ENCODE assay signal across 8 mouse cellular contexts in the genomic region with DNA sequence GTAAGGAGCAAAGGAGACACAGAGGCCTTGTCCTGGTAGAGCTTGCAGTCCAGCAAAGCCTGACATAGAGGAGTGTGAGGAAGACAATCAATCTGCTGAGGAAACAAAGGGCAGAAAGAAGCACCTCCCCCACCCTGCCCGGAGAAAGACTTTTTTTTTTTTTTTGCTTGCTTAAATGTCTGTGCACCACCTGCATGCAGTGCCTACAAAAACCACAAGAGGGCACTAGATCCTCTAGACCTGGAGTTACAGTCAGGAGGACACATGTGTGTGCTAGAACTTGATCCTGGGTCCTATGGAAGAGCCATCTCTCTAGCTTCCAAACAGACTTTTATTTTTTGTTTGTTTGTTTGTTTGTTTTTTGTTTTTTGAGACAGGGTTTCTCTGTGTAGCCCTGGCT. TPM values are rescaled to one million over a fixed set of nuclear protein-coding genes. Genes with fewer than 3 reads are reported as not detected.
DNase-seq lines count a peak whose midpoint lies in the region; ATAC-seq and TF ChIP-seq lines count a peak whose summit lies in the region.

No protein-coding gene starts in this region.

- peaks cover 25% of the 10 kb centered on the region for H3K4me1 ChIP-seq in forebrain, embryonic 10.5 days
- peaks cover 17% of the 10 kb centered on the region for H3K4me1 ChIP-seq in forebrain, embryonic 13.5 days
- peaks cover 13% of the 10 kb centered on the region for H3K4me1 ChIP-seq in liver, embryonic 11.5 days (replicated peaks; ENCODE audit: control insufficient read depth, insufficient read depth, low read length)
- H3K4me1 ChIP-seq in liver, embryonic 12.5 days, result peaks cover 35% of the 10 kb centered on the region
- peaks cover 6% of the 10 kb centered on the region; the same call in 1 of the 2 replicates for H3K4me1 ChIP-seq in stomach, postnatal 0 days (replicated peaks; ENCODE audit: control insufficient read depth, insufficient read depth)

- TF ChIP-seq CTCF in stomach, postnatal 0 days (IDR thresholded peaks at IDR 0.05; ENCODE audit: low read depth), result peak; percentile 80

- H3K9ac ChIP-seq in forebrain, embryonic 13.5 days, result no peak overlapping the region
- H3K9ac ChIP-seq in liver, embryonic 11.5 days (ENCODE audit: low read depth, low read length), result no peak overlapping the region
- H3K9ac ChIP-seq in liver, embryonic 12.5 days, result no peak overlapping the region
- H3K9ac ChIP-seq in stomach, postnatal 0 days (ENCODE audit: low read length), result no peak overlapping the region

- ATAC-seq in forebrain, embryonic 13.5 days, result no peak
- no peak for ATAC-seq in liver, embryonic 11.5 days (replicated peaks; ENCODE audit: low FRiP score)
- ATAC-seq in liver, embryonic 12.5 days, result no peak
- ATAC-seq in stomach, postnatal 0 days (ENCODE audit: low FRiP score, low TSS enrichment), result no peak
- no peak for ATAC-seq in frontal cortex, adult (ENCODE audit: low TSS enrichment)

- 14% methylated on average over 1 of the region's 1 CpGs for WGBS in forebrain, embryonic 10.5 days
- WGBS in forebrain, embryonic 13.5 days, result 17% methylated on average over 1 of the region's 1 CpGs
- 19% methylated on average over 1 of the region's 1 CpGs for WGBS in liver, embryonic 11.5 days
- WGBS in liver, embryonic 12.5 days (ENCODE audit: insufficient replicate concordance), result 0% methylated on average over 1 of the region's 1 CpGs
- WGBS in stomach, postnatal 0 days, result 5% methylated on average over 1 of the region's 1 CpGs

- H3K4me3 ChIP-seq in forebrain, embryonic 10.5 days, result no peak overlapping the region
- no peak overlapping the region for H3K4me3 ChIP-seq in forebrain, embryonic 13.5 days
- H3K4me3 ChIP-seq in liver, embryonic 11.5 days (ENCODE audit: low read depth, low read length), result no peak overlapping the region
- H3K4me3 ChIP-seq in liver, embryonic 12.5 days, result no peak overlapping the region
- H3K4me3 ChIP-seq in stomach, postnatal 0 days (ENCODE audit: low read depth, low read length), result no peak overlapping the region

- no peak for TF ChIP-seq EP300 in stomach, postnatal 0 days (optimal IDR thresholded peaks at IDR 0.05)

- no peak overlapping the region for H3K4me2 ChIP-seq in forebrain, embryonic 13.5 days
- H3K4me2 ChIP-seq in liver, embryonic 11.5 days, result no peak overlapping the region
- H3K4me2 ChIP-seq in liver, embryonic 12.5 days, result no peak overlapping the region
- no peak overlapping the region for H3K4me2 ChIP-seq in stomach, postnatal 0 days (replicated peaks; ENCODE audit: low read depth)

- H3K27me3 ChIP-seq in forebrain, embryonic 10.5 days (ENCODE audit: poor library complexity, severe bottlenecking), result no peaks in the 10 kb centered on the region
- no peaks in the 10 kb centered on the region for H3K27me3 ChIP-seq in forebrain, embryonic 13.5 days
- no peaks in the 10 kb centered on the region for H3K27me3 ChIP-seq in liver, embryonic 11.5 days (replicated peaks; ENCODE audit: control insufficient read depth, insufficient read depth, low read length)
- no peaks in the 10 kb centered on the region for H3K27me3 ChIP-seq in liver, embryonic 12.5 days (replicated peaks)
- H3K27me3 ChIP-seq in stomach, postnatal 0 days (ENCODE audit: control insufficient read depth, insufficient read depth, low read length), result no peaks in the 10 kb centered on the region

- no peaks in the 10 kb centered on the region for H3K9me3 ChIP-seq in forebrain, embryonic 10.5 days
- H3K9me3 ChIP-seq in forebrain, embryonic 13.5 days (replicated peaks), result no peaks in the 10 kb centered on the region
- H3K9me3 ChIP-seq in liver, embryonic 11.5 days (ENCODE audit: control insufficient read depth, low read length), result no peaks in the 10 kb centered on the region
- no peaks in the 10 kb centered on the region for H3K9me3 ChIP-seq in liver, embryonic 12.5 days (replicated peaks)
- no peaks in the 10 kb centered on the region for H3K9me3 ChIP-seq in stomach, postnatal 0 days (ENCODE audit: control insufficient read depth, low read length)

- no peak overlapping the region for H3K27ac ChIP-seq in forebrain, embryonic 10.5 days
- H3K27ac ChIP-seq in forebrain, embryonic 13.5 days, result no peak overlapping the region
- H3K27ac ChIP-seq in liver, embryonic 11.5 days (ENCODE audit: low read depth, low read length), result no peak overlapping the region
- H3K27ac ChIP-seq in liver, embryonic 12.5 days, result 0 out of 2 replicates have a peak overlapping the region, but pooled peaks have one; percentile 20
- H3K27ac ChIP-seq in stomach, postnatal 0 days (replicated peaks), result no peak overlapping the region

- DNase-seq in forebrain, embryonic 10.5 days (ENCODE audit: extremely low spot score, low spot score), result peak; percentile 61
- DNase-seq in liver, result peak; percentile 82
- DNase-seq in liver, embryonic 11.5 days (ENCODE audit: low spot score), result no peak
- peak; percentile 86 for DNase-seq in c-Kit-positive CD71-positive TER-119-negative erythroid progenitor cells, embryonic 14.5 days (ENCODE audit: low read depth)
- DNase-seq in stomach, postnatal 0 days (ENCODE audit: low spot score), result peak; percentile 79

- peaks cover 5% of the 10 kb centered on the region for H3K36me3 ChIP-seq in forebrain, embryonic 10.5 days (replicated peaks)
- no peaks in the 10 kb centered on the region for H3K36me3 ChIP-seq in forebrain, embryonic 13.5 days (ENCODE audit: poor library complexity, severe bottlenecking)
- H3K36me3 ChIP-seq in liver, embryonic 11.5 days (ENCODE audit: control insufficient read depth, insufficient read depth, low read length), result no peaks in the 10 kb centered on the region
- H3K36me3 ChIP-seq in liver, embryonic 12.5 days, result peaks cover 4% of the 10 kb centered on the region
- H3K36me3 ChIP-seq in stomach, postnatal 0 days (ENCODE audit: control insufficient read depth, insufficient read depth, low read length), result no peaks in the 10 kb centered on the region

RNA-seq across cellular contexts. Expression of a gene that starts 3.4 kb away (rescaled TPM):
- polyA plus RNA-seq in forebrain, embryonic 10.5 days (2016; fragmentation: Nextera tagmentation; extraction: Ambion mirVana), result 14.1 and 15.6 TPM in 2 replicates
- 21.8 and 22.7 TPM in 2 replicates for polyA plus RNA-seq in forebrain, embryonic 13.5 days (2015; fragmentation: Nextera tagmentation; extraction: Ambion mirVana)
- 11.4 and 14.7 TPM in 2 replicates for polyA plus RNA-seq in liver, embryonic 11.5 days (2014; fragmentation: Nextera tagmentation; extraction: Ambion mirVana)
- polyA plus RNA-seq in liver, embryonic 12.5 days (2016; fragmentation: Nextera tagmentation; extraction: Ambion mirVana), result 7.3 and 7.5 TPM in 2 replicates
- 6.9 and 7.3 TPM in 2 replicates for polyA plus RNA-seq in stomach, postnatal 0 days (2015; fragmentation: Nextera tagmentation; extraction: Ambion mirVana)

RNA-seq across cellular contexts. Expression of a gene that starts 15.1 kb away (rescaled TPM):
- 44.9 and 46.0 TPM in 2 replicates for polyA plus RNA-seq in forebrain, embryonic 10.5 days (2016; fragmentation: Nextera tagmentation; extraction: Ambion mirVana)
- 63.2 and 69.6 TPM in 2 replicates for polyA plus RNA-seq in forebrain, embryonic 13.5 days (2015; fragmentation: Nextera tagmentation; extraction: Ambion mirVana)
- polyA plus RNA-seq in liver, embryonic 11.5 days (2014; fragmentation: Nextera tagmentation; extraction: Ambion mirVana), result 41.6 and 44.8 TPM in 2 replicates
- polyA plus RNA-seq in liver, embryonic 12.5 days (2016; fragmentation: Nextera tagmentation; extraction: Ambion mirVana), result 28.4 and 28.9 TPM in 2 replicates
- 30.3 and 31.3 TPM in 2 replicates for polyA plus RNA-seq in stomach, postnatal 0 days (2015; fragmentation: Nextera tagmentation; extraction: Ambion mirVana)

RNA-seq across cellular contexts. Expression of a gene that starts 19.7 kb away (rescaled TPM):
- 95.5 and 98.7 TPM in 2 replicates for polyA plus RNA-seq in forebrain, embryonic 10.5 days (2016; fragmentation: Nextera tagmentation; extraction: Ambion mirVana)
- polyA plus RNA-seq in forebrain, embryonic 13.5 days (2015; fragmentation: Nextera tagmentation; extraction: Ambion mirVana), result 96.1 and 98.8 TPM in 2 replicates
- 104 and 108 TPM in 2 replicates for polyA plus RNA-seq in liver, embryonic 11.5 days (2014; fragmentation: Nextera tagmentation; extraction: Ambion mirVana)
- polyA plus RNA-seq in liver, embryonic 12.5 days (2016; fragmentation: Nextera tagmentation; extraction: Ambion mirVana), result 97.2 and 98.8 TPM in 2 replicates
- 46.6 and 46.7 TPM in 2 replicates for polyA plus RNA-seq in stomach, postnatal 0 days (2015; fragmentation: Nextera tagmentation; extraction: Ambion mirVana)

RNA-seq across cellular contexts. Expression of a gene that starts 31.3 kb away (rescaled TPM):
- polyA plus RNA-seq in forebrain, embryonic 10.5 days (2016; fragmentation: Nextera tagmentation; extraction: Ambion mirVana), result 0.05 and 0.06 TPM in 2 replicates
- polyA plus RNA-seq in forebrain, embryonic 13.5 days (2015; fragmentation: Nextera tagmentation; extraction: Ambion mirVana), result not detected in 2 replicates
- 0.05 and 0.12 TPM in 2 replicates for polyA plus RNA-seq in liver, embryonic 11.5 days (2014; fragmentation: Nextera tagmentation; extraction: Ambion mirVana)
- 0.05 TPM in 1 of 2 replicates, not detected in the other for polyA plus RNA-seq in liver, embryonic 12.5 days (2016; fragmentation: Nextera tagmentation; extraction: Ambion mirVana)
- polyA plus RNA-seq in stomach, postnatal 0 days (2015; fragmentation: Nextera tagmentation; extraction: Ambion mirVana), result 0.04 TPM in 1 of 2 replicates, not detected in the other

RNA-seq across cellular contexts. Expression of a gene that starts 51.2 kb away (rescaled TPM):
- polyA plus RNA-seq in forebrain, embryonic 10.5 days (2016; fragmentation: Nextera tagmentation; extraction: Ambion mirVana), result 27.3 TPM in 2 replicates
- polyA plus RNA-seq in forebrain, embryonic 13.5 days (2015; fragmentation: Nextera tagmentation; extraction: Ambion mirVana), result 11.0 and 13.7 TPM in 2 replicates
- polyA plus RNA-seq in liver, embryonic 11.5 days (2014; fragmentation: Nextera tagmentation; extraction: Ambion mirVana), result 28.2 and 29.4 TPM in 2 replicates
- polyA plus RNA-seq in liver, embryonic 12.5 days (2016; fragmentation: Nextera tagmentation; extraction: Ambion mirVana), result 19.5 and 19.7 TPM in 2 replicates
- polyA plus RNA-seq in stomach, postnatal 0 days (2015; fragmentation: Nextera tagmentation; extraction: Ambion mirVana), result 2.2 and 2.7 TPM in 2 replicates
